Mouse (Mus musculus): ENCODE results near the gene Slc9a3r1.

Gene Slc9a3r1

GRCm38 (mm10) chr11:115163568-115164150 is 518 bp downstream of the Slc9a3r1 start:
- DNase-seq = peak; percentile 65 to 75

DNA sequence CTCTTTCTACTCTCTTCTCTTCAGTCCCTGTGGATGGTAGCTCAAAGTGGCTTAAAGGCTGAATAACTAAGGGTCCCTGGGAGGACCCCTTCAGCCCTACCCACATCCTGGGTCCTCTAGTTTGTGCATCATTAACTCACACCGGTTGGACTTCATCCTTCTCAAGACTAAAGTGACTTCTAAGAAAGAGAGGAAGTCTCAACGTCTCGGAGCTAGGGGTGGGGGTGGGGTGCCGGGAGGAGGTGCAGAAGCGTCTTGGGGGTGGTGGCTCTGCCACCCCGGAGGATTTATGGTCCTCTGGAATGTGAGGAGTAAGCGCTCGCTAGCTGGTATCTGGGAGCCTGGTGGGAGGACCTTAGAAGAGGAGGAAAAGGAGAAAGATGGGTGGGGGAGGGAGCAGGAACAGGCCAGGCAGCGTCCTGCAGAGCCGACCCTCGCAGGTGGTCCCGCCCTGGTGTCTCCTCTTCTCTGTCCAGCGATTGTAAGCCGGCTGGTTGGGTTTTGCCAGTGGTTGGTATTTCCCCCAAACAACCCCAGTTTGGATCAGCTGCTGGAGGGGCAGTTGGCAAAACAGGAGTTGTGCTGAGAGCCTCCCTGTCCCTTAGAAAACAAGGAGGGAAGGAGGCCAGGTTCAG is 1.3 kb downstream of the Slc9a3r1 start:
- no peak for DNase-seq

DNA sequence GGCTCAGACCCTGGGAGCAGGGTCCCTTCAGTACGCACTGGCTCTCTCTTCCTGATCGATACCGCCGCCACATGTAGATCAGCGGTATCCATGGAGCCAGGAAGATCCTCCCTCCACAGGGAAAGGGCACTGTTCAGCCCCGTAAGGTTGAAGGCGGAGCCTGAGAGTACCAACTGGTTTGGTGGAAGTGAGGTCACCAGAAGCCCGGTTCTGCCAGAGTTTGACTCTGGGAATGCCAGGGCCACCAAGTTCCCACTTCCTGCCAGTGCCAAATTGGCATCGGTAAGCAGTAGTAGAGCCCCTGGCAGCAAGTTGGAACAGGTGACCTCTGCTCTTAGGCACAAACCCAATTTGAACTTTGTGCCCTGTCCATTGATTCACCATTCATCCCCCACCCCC is 1.8 kb downstream of the Slc9a3r1 start:
- peak in 1 of 2 experiments; percentile 5 for DNase-seq

- no peak for DNase-seq
Measured at GRCm38 (mm10) chr11:115166776-115167175, 3.6 kb downstream of the Slc9a3r1 start.

DNA sequence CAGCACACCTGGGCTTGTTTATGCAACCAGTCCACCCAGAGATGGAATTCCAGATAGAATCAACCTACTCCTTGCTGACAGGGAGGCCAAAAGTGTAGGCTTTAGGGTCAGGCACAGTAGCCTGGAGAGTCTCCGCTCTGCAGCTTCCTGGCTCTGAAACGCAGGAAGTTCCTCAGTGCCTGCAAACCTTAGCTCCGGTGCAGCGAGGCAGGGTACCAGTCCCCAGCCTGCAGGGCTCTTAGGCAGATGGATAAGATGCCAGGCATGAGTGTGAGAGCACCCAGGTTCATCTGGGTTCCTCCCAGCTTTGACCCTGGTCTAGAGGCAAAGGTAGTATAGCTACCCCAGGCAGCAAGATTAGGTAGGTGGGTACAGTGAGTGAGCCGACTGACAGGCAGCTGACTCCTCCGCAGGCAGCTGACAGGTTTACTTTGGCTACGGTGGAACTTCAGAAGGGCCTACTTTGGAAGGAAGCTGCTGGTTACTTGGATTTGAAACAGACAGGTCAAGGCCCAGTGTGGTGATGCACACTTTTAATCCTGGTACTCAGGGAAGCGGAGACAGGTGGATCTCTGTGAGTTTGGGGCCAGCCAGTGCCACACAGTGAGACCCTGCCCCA is 4.6 kb downstream of the Slc9a3r1 start:
- no peak for DNase-seq

DNA sequence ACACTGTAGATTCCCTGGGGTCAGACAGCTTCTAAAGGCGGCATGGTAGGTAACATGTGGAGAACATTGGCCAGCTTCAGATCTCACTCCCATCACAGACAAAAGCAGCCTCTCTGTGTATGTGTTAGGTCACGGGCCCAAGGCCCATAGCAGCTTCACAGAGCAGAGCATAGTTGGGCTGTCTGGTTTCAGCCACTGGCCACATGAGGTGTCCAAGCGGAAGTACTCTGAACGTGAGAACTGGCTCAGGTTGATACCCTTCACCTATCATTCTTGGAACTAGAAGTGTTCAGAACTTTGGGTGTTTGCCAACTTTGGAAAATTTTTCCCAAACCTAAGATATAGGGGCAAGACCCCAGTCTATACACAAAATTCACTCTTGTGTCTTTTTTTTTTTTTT is 6.3 kb downstream of the Slc9a3r1 start:
- DNase-seq = no peak

- no peak for DNase-seq
Measured at GRCm38 (mm10) chr11:115171125-115171524, 8.0 kb downstream of the Slc9a3r1 start.

DNA sequence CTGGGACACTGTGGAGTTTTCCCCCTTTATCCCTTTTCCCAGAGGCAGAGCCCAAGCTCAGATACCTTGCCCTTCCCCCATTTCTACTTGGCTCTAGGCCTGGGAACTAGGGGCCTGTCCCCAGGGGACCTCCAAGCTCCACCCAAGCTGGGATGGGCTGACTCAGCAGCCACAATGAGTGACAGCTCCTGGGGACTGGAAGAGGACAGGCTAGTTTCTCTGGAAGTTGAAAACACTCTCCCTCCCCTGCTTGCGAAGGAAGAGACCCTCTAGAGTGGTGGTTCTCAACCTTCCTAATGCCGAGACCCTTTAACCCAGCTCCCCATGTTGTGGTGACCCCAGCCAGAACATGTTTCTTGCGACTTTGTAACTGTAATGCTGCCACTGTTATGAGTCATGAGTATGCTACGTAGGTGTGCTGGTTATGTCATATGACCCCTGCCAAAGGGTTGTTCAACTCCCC is 9.7 kb downstream of the Slc9a3r1 start:
- DNase-seq = peak in 1 of 2 experiments; percentile 14

DNA sequence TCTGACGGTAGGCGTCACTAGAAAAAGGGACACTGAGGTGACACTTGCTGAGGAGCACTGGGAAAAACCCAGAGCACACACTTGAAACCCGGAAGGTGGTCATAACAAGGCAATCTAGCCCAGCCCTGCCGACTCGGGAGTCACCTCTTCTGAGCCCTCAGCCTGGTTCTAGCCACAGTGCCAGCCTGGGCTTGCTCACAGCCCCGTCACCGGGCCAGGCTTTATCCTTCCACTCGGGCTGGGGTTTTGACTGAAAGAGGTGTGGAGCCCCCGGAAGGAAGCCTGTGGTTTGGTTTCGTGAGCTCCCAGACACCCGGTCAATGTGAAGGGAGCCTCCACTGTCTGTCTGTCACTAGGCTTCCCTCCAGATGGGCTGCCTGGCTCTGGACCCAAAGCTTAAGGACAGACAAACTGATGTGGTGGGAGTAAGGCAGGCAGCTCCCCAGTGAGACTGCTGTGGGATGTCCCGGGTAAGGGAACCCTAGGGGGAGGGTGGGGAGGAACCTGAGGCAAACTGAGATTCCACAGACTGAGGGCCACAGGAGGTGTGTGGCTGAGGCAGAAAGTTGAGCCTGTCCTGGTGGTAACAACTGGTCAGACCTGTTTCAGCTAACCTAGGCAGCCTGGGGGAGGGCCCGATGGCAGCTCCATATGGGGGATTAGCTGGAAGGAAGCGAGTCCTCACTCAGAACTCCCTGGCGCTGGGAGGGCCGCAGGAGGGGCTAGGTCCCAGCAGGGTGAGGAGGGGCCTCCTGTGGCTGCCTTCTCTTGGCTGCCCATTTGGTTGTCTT is 10.6 kb downstream of the Slc9a3r1 start:
- DNase-seq = peak in 1 of 2 experiments; percentile 40

DNA sequence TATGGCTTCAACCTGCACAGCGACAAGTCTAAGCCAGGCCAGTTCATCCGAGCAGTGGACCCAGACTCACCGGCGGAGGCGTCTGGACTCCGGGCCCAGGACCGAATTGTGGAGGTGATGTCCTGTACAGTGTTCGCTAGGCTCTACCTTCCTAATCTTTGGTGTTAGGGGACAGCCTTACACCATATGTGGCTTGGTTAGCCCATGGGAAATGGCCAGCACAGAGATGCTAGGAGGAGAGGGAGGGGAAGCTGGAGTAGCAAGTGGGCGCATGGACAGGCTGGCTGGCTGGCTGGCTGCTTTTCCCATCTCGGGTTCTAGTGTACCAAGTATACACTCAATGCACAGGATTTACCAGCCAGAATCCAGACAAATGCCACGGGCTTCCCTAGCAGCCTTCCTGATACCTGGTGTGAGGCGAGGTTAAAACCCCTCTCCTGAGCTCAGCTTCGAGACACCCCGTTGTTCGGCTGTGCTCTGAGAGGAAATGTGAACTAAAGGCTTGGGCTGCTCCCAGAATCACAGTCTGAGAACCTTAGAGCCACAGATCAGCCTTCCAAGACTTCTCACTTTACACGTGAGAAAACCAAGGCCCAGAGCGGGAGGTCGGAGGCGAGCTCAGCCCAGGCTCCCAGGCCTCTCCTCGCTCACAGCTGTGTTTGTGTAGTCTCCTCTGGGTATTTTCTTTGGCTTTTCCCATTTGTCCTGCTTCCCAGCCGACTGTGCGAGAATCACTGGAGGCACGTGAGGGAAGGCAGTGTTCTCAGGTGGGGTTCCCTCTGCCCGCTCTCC is 13.5 kb downstream of the Slc9a3r1 start:
- no peak for DNase-seq

GRCm38 (mm10) chr11:115177559-115178195 is 14.5 kb downstream of the Slc9a3r1 start:
- no peak for DNase-seq

GRCm38 (mm10) chr11:115178766-115179165 is 15.6 kb downstream of the Slc9a3r1 start:
- no peak for DNase-seq

DNA sequence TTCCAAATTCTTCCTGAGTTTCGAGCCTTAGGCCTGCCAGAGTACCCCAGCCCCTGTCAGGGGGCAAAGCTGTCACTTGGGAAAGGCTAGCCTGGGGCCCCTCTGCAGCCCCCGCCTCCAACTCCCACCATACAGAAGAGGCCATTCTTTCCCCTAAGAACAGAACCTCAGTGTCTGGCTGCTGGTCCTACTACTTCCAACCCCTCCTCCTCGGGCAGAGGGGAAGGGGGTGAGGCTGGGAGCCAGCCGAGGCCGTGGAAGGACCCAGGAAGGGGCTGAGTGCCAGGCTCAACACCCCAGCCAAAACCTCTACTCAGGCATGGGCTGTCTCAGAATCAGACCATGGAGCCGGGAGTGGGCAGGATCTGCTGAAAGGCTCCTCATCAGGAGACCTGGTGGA is 16.1 kb downstream of the Slc9a3r1 start:
- no peak for DNase-seq

DNA sequence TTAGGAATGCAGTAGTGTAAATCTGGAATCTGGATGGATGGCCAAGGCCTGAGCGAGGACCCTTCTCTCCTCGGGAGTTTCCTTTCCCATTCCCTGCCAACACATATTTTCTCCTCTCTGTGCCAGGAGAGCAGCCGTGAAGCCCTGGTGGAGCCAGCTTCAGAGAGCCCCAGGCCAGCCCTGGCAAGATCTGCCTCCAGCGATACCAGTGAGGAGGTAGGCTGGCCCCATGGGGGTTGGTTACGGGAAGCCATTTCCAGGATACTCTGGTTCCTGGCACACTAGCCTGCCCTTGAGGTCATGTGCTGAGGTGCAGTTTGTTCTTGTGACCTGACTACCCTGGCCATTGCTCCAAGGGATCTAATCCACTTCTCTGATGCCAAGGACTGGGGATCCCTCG is 16.7 kb downstream of the Slc9a3r1 start:
- peak in 1 of 2 experiments; percentile 12 for DNase-seq

GRCm38 (mm10) chr11:115181913-115182638 is 18.9 kb downstream of the Slc9a3r1 start:
- DNase-seq = peak; percentile 74 to 78

DNA sequence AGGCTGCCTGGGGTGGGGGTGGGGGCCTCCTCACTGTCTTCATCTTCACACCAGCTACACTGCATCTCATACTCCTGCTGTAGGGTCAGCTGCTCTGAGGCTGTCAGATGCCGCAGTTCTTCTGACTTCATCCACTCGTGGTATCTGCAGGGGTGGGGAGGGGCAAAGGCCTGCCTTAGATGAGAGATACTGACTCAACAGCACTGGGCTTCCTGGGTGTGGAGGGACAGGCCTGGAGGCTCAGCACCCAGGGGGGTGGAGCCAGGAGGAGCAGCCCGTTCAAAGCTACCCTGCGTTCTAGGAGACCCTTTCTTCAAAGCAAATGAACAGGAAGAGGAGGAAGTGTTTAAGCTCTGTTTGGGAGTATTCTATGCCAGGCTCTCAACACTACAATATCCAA is 21.8 kb downstream of the Slc9a3r1 start:
- no peak for DNase-seq

GRCm38 (mm10) chr11:115187224-115187639 is 24.1 kb downstream of the Slc9a3r1 start, which contains the start of gene Tmem104:
Tmem104 (plus strand) TSS chr11:115187487.
- peak; percentile 99 to 100 for DNase-seq

DNA sequence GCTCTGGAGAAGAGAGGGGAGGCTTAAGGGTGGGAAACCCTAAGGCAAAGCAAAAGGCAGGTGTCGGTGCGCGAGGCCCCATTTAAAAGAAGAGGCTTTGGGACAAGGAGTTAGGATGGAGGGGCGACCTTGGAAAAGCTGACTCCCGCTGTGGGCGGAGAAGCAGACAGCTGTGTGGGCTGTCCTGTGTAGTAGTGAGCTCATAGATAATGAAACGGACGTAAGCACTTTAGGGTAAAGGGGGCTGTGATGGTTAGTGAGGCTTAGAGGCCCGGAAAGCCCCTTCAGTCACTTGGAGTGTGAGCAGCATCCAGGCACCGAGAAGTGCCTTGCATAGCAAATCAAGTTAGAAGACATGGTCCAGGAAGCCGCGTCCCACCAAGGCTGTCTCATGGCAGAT is 24.6 kb downstream of the Slc9a3r1 start, which contains the start of gene Nat9:
TSS of gene Nat9 (minus strand) at position 167 of the 400 bp plus-strand sequence.
- DNase-seq = no peak

DNA sequence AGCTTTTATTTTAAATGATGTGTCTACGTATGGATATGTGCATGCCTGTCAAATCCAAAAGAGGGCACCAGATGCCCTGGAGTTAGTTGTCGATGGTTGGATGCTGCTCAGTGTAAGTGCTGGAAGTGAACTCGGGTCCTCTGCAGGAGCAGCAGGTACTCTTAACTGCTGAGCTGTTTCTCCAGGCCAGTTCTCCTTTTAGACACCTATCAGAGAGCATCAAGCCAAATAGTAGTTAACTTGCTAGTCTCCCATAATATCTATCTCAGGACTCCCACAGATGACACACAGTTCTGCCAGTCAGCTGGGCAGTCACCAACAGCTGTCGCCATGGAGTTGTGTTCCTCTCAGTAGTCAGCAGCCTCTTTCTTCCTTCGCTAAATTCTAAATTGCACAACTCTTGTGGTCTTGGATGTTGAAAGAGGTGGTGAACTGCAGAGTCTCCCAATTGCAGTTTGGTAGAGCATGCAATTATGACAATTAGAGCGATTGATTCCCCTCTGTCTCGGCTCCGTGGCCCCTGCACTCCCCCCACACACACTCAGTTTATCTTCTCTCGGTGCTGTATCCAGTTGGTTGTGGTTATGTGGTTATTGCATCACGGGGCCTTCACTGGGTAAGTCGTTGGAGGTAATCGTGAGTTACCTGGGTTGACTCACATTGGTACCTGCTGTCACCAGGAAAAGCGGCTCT is 25.5 kb downstream of the Slc9a3r1 start:
- DNase-seq = no peak

GRCm38 (mm10) chr11:115189304-115189703 is 26.2 kb downstream of the Slc9a3r1 start:
- no peak for DNase-seq

Measured in thymus, adult 18-20 months (tissue).